In the genomic region with DNA sequence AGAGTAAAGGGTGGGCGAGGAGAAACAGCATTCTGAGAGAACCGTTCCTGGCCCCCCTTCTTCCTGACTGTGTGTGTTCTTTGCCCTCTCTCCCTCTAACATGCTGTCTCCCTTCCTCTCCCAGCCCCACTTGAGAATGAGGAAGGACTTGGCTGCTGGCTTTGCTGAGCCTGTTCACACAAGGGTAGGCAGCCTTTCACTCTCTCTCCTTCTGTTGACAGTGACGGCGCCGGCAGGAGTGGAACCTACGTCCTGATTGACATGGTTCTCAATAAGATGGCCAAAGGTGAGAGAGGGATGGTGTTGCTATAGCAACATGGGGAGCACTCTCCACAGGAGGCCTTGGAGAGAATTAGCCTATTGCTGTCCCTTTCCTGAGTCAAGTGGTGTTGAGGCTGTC, we compare ENCODE assay signal across 14 mouse cellular contexts.
DNase-seq lines count a peak whose midpoint lies in the region; ATAC-seq and TF ChIP-seq lines count a peak whose summit lies in the region.
"Had no signal": no experiment of that assay in that cellular context is flagged by ENCODE, and none has a peak within 500 bp of the region (broad histone marks: within the 10 kb centered on the region; RNA-seq: fewer than 3 reads in every experiment).

No protein-coding gene starts in this region.

- no peak for TF ChIP-seq POLR2A in cortical plate, adult 2 months (IDR thresholded peaks at IDR 0.05; ENCODE audit: extremely low read depth, insufficient read depth, low read length)
- TF ChIP-seq POLR2A in kidney, adult 2 months (IDR thresholded peaks at IDR 0.05; ENCODE audit: low read depth, low read length): no peak

- H3K27ac ChIP-seq in hindbrain, embryonic 10.5 days: peak overlapping the region; percentile 93
- H3K27ac ChIP-seq in hindbrain, embryonic 16.5 days (ENCODE audit: low read depth, low read length): no peak overlapping the region
- H3K27ac ChIP-seq in cortical plate, adult 2 months (ENCODE audit: insufficient read depth, low read length): peak overlapping the region; percentile 1; the same call in 1 of the 2 replicates
- H3K27ac ChIP-seq in midbrain, embryonic 13.5 days: peak overlapping the region; percentile 91
- H3K27ac ChIP-seq in kidney, adult 2 months (ENCODE audit: insufficient read depth, low read depth, low read length): no peak overlapping the region
- H3K27ac ChIP-seq: limb, embryonic 10.5 days had no signal

- no peak for TF ChIP-seq CTCF in cortical plate, adult 2 months (IDR thresholded peaks at IDR 0.05; ENCODE audit: extremely low read depth, insufficient read depth, low read length)
- no peak for TF ChIP-seq CTCF in kidney, adult 2 months (conservative IDR thresholded peaks at IDR 0.05; ENCODE audit: insufficient read depth, insufficient read length, low read depth, low read length)

- ATAC-seq in hindbrain, embryonic 16.5 days: no peak
- ATAC-seq in hematopoietic stem cell, adult 5-6 weeks (replicated peaks in 1 of 2; ENCODE audit: insufficient read depth in 1 of 2, low FRiP score in 2 of 2, low TSS enrichment in 1 of 2, low read depth in 1 of 2, poor library complexity in 2 of 2, severe bottlenecking in 2 of 2): peak; percentile 70 to 75
- ATAC-seq in midbrain, embryonic 13.5 days: peak; percentile 8; the same call in 1 of the 2 replicates
- ATAC-seq: liver, postnatal 0 days had no signal

- no peak overlapping the region for H3K4me2 ChIP-seq in hindbrain, embryonic 16.5 days (ENCODE audit: low read length)
- no peak overlapping the region for H3K4me2 ChIP-seq in midbrain, embryonic 13.5 days (replicated peaks)

- no peaks in the 10 kb centered on the region for H3K9me3 ChIP-seq in hindbrain, embryonic 10.5 days
- H3K9me3 ChIP-seq in hindbrain, embryonic 16.5 days (ENCODE audit: control insufficient read depth, low read length): no peaks in the 10 kb centered on the region
- H3K9me3 ChIP-seq in midbrain, embryonic 13.5 days: no peaks in the 10 kb centered on the region
- H3K9me3 ChIP-seq: limb, embryonic 10.5 days had no signal

- DNase-seq in hindbrain, embryonic 10.5 days (ENCODE audit: low spot score): peak; percentile 46
- DNase-seq in adrenal gland, postnatal 25 days: no peak
- no peak for DNase-seq in kidney, adult 2 months
- no peak for DNase-seq in heart, postnatal 36 days
- DNase-seq: cerebellum, adult 9-11 months; kidney, adult 11 months; liver, postnatal 0 days; right cerebral cortex, postnatal 4 days had no signal

- peaks cover 55% of the 10 kb centered on the region for H3K36me3 ChIP-seq in hindbrain, embryonic 10.5 days
- peaks cover 3% of the 10 kb centered on the region; the same call in 1 of the 2 replicates for H3K36me3 ChIP-seq in hindbrain, embryonic 16.5 days (ENCODE audit: control insufficient read depth, insufficient read depth, low read length)
- H3K36me3 ChIP-seq in midbrain, embryonic 13.5 days: peaks cover 38% of the 10 kb centered on the region
- no peaks in the 10 kb centered on the region for H3K36me3 ChIP-seq in kidney, adult 2 months (ENCODE audit: control insufficient read depth, insufficient read depth, low read length)
- H3K36me3 ChIP-seq: limb, embryonic 10.5 days had no signal

- peaks cover 97% of the 10 kb centered on the region for H3K4me1 ChIP-seq in hindbrain, embryonic 10.5 days (replicated peaks)
- H3K4me1 ChIP-seq in hindbrain, embryonic 16.5 days (ENCODE audit: control insufficient read depth, insufficient read depth, low read depth, low read length): peaks cover 25% of the 10 kb centered on the region
- H3K4me1 ChIP-seq in cortical plate, adult 2 months (ENCODE audit: control insufficient read depth, insufficient read depth, low read length): peaks cover 12% of the 10 kb centered on the region
- peaks cover 98% of the 10 kb centered on the region for H3K4me1 ChIP-seq in midbrain, embryonic 13.5 days (replicated peaks)
- H3K4me1 ChIP-seq in kidney, adult 2 months (ENCODE audit: control insufficient read depth, insufficient read depth, low read length): no peaks in the 10 kb centered on the region

- H3K27me3 ChIP-seq in hindbrain, embryonic 10.5 days (ENCODE audit: insufficient read depth, poor library complexity, severe bottlenecking): no peaks in the 10 kb centered on the region
- H3K27me3 ChIP-seq in hindbrain, embryonic 16.5 days (replicated peaks; ENCODE audit: control insufficient read depth, insufficient read depth, low read length): no peaks in the 10 kb centered on the region
- no peaks in the 10 kb centered on the region for H3K27me3 ChIP-seq in midbrain, embryonic 13.5 days
- H3K27me3 ChIP-seq in kidney, adult 2 months (replicated peaks; ENCODE audit: control insufficient read depth, insufficient read depth, low read length): no peaks in the 10 kb centered on the region

- intact Hi-C loops in heart, postnatal 36 days (cut with DNase I): no loop called here

- no peak overlapping the region for H3K4me3 ChIP-seq in hindbrain, embryonic 10.5 days
- H3K4me3 ChIP-seq in hindbrain, embryonic 16.5 days (ENCODE audit: low read length): no peak overlapping the region
- H3K4me3 ChIP-seq in cortical plate, adult 2 months (ENCODE audit: insufficient read depth, low read length): no peak overlapping the region
- H3K4me3 ChIP-seq in midbrain, embryonic 13.5 days (replicated peaks): no peak overlapping the region
- no peak overlapping the region for H3K4me3 ChIP-seq in kidney, adult 2 months (ENCODE audit: insufficient read depth, low read depth, low read length)
- H3K4me3 ChIP-seq: erythroblast, embryonic 14.5 days; limb, embryonic 10.5 days had no signal

- WGBS in hindbrain, embryonic 10.5 days: 18% methylated on average over 6 of the region's 6 CpGs
- 24% methylated on average over 6 of the region's 6 CpGs for WGBS in hindbrain, embryonic 16.5 days
- WGBS in midbrain, embryonic 13.5 days: 8% methylated on average over 6 of the region's 6 CpGs
- 62% methylated on average over 6 of the region's 6 CpGs for WGBS in kidney, adult 2 months

- no peak overlapping the region for H3K9ac ChIP-seq in hindbrain, embryonic 16.5 days (ENCODE audit: low read depth, low read length)
- H3K9ac ChIP-seq in midbrain, embryonic 13.5 days (replicated peaks): peak overlapping the region; percentile 39
- H3K9ac ChIP-seq: liver, postnatal 0 days had no signal

Comparison
In these comparisons a context has a peak if more than half of its experiments do, and no peak if none do; other contexts are left out.
1. H3K27ac ChIP-seq: peak in hindbrain, embryonic 10.5 days (single experiment), cortical plate, adult 2 months (single experiment) and midbrain, embryonic 13.5 days (single experiment); none in hindbrain, embryonic 16.5 days (single experiment) and kidney, adult 2 months (single experiment).